Mouse (Mus musculus): Measurements from ENCODE around the gene Nars2. TPM values are rescaled to one million over a fixed set of nuclear protein-coding genes. Genes with fewer than 3 reads are reported as not detected.

The Nars2 gene
- polyA plus RNA-seq, 2 experiments: 8.5 to 21.0 TPM

GRCm38 (mm10) chr7:96985798-96986197 is 34.5 kb downstream of the Nars2 start:
- DNase-seq (ENCODE audit: low spot score) (peak; percentile 19), ATAC-seq (ENCODE audit: low FRiP score, low read depth) (peak; percentile 44; the same call in 1 of the 2 replicates)
- no peak overlapping the region; the same call in 1 of the 2 replicates for H3K27ac ChIP-seq (replicated peaks; ENCODE audit: low read depth, low read length)
- H3K27me3 ChIP-seq (ENCODE audit: control insufficient read depth, insufficient read depth, low read length): no peaks in the 10 kb centered on the region
- TF ChIP-seq POLR2A (IDR thresholded peaks at IDR 0.05; ENCODE audit: borderline replicate concordance, extremely low read depth, insufficient read depth, insufficient read length): no peak
- WGBS: 38% methylated on average over 8 of the region's 8 CpGs
- H3K4me1 ChIP-seq (ENCODE audit: control insufficient read depth, insufficient read depth, low read length): peaks cover 8% of the 10 kb centered on the region; the same call in 1 of the 2 replicates
- H3K36me3 ChIP-seq (ENCODE audit: control insufficient read depth, insufficient read depth, low read length): no peaks in the 10 kb centered on the region
- no peak overlapping the region for H3K4me2 ChIP-seq (replicated peaks; ENCODE audit: low read depth, low read length, severe bottlenecking)
- no peak overlapping the region for H3K4me3 ChIP-seq (replicated peaks; ENCODE audit: low read length)
- H3K9ac ChIP-seq (ENCODE audit: low read depth, low read length, severe bottlenecking): no peak overlapping the region
- no peaks in the 10 kb centered on the region for H3K9me3 ChIP-seq (ENCODE audit: control insufficient read depth, low read length)

- no peaks in the 10 kb centered on the region for H3K9me3 ChIP-seq (ENCODE audit: control insufficient read depth, low read length)
- H3K4me2 ChIP-seq (replicated peaks; ENCODE audit: low read depth, low read length, severe bottlenecking): no peak overlapping the region
- H3K4me1 ChIP-seq (ENCODE audit: control insufficient read depth, insufficient read depth, low read length): peaks cover 8% of the 10 kb centered on the region; the same call in 1 of the 2 replicates
- H3K27me3 ChIP-seq (ENCODE audit: control insufficient read depth, insufficient read depth, low read length): no peaks in the 10 kb centered on the region
- H3K36me3 ChIP-seq (ENCODE audit: control insufficient read depth, insufficient read depth, low read length): no peaks in the 10 kb centered on the region
- WGBS: 44% methylated on average over 9 of the region's 9 CpGs
- H3K9ac ChIP-seq (ENCODE audit: low read depth, low read length, severe bottlenecking): no peak overlapping the region
- TF ChIP-seq POLR2A (IDR thresholded peaks at IDR 0.05; ENCODE audit: borderline replicate concordance, extremely low read depth, insufficient read depth, insufficient read length): no peak
- DNase-seq (ENCODE audit: low spot score) (no peak), ATAC-seq (ENCODE audit: low FRiP score, low read depth) (no peak)
- H3K27ac ChIP-seq (replicated peaks; ENCODE audit: low read depth, low read length): no peak overlapping the region
- H3K4me3 ChIP-seq (replicated peaks; ENCODE audit: low read length): no peak overlapping the region
These were observed 35.6 kb downstream of the Nars2 start for GRCm38 (mm10) chr7:96986795-96987445.

DNA sequence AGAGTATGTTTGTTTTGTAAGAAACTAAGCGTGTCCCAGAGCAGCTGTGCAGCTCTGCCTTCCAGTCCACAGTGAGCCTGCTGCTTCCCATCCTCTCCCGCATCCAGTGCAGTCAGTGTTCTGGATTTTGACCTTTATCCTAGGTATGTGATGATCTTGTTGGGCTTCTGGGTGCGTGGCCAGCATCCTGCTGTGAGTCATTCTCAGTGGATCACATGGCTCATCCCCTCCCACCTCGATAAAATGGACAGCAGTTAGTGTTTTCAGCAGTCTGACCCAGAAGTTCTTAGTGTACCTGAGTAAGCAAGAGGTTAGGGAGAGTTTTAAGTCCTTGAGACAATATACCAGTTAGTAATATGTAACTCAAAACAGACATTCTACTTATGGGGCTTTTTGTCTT is 36.4 kb downstream of the Nars2 start:
- no peaks in the 10 kb centered on the region for H3K36me3 ChIP-seq (ENCODE audit: control insufficient read depth, insufficient read depth, low read length)
- WGBS: 77% methylated on average over 4 of the region's 4 CpGs
- no peaks in the 10 kb centered on the region for H3K9me3 ChIP-seq (ENCODE audit: control insufficient read depth, low read length)
- DNase-seq (ENCODE audit: low spot score) (no peak), ATAC-seq (ENCODE audit: low FRiP score, low read depth) (no peak)
- H3K27me3 ChIP-seq (ENCODE audit: control insufficient read depth, insufficient read depth, low read length): no peaks in the 10 kb centered on the region
- H3K27ac ChIP-seq (replicated peaks; ENCODE audit: low read depth, low read length): no peak overlapping the region
- H3K4me2 ChIP-seq (replicated peaks; ENCODE audit: low read depth, low read length, severe bottlenecking): no peak overlapping the region
- no peak for TF ChIP-seq POLR2A (IDR thresholded peaks at IDR 0.05; ENCODE audit: borderline replicate concordance, extremely low read depth, insufficient read depth, insufficient read length)
- no peak overlapping the region for H3K4me3 ChIP-seq (replicated peaks; ENCODE audit: low read length)
- H3K4me1 ChIP-seq (ENCODE audit: control insufficient read depth, insufficient read depth, low read length): peaks cover 8% of the 10 kb centered on the region; the same call in 1 of the 2 replicates
- H3K9ac ChIP-seq (ENCODE audit: low read depth, low read length, severe bottlenecking): no peak overlapping the region

DNA sequence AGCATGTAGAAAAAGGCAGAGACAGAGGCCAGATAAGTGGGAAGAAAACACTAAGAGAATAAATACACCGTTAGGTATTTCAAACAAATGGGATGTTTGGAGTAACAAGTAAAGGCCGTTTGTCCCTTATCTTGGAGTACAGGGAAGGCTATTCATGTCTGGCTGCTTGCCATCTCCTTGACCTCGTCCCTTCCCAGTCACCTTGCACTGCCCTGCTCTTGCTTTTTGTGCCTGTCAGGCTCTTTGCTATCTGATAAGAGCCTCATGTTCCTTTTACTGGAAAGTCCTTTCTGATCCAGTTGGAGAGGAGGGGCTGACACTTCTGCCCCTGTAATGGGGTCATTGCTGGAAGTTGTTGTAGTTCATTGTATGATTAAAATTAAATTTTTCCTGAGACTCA is 61.7 kb downstream of the Nars2 start:
- H3K9me3 ChIP-seq (ENCODE audit: control insufficient read depth, low read length): no peaks in the 10 kb centered on the region
- no peak for ATAC-seq (ENCODE audit: low FRiP score, low read depth)
- H3K27me3 ChIP-seq (ENCODE audit: control insufficient read depth, insufficient read depth, low read length): no peaks in the 10 kb centered on the region
- no peak overlapping the region for H3K4me2 ChIP-seq (replicated peaks; ENCODE audit: low read depth, low read length, severe bottlenecking)
- no peak overlapping the region for H3K4me3 ChIP-seq (replicated peaks; ENCODE audit: low read length)
- no peak overlapping the region for H3K27ac ChIP-seq (replicated peaks; ENCODE audit: low read depth, low read length)
- TF ChIP-seq POLR2A (IDR thresholded peaks at IDR 0.05; ENCODE audit: borderline replicate concordance, extremely low read depth, insufficient read depth, insufficient read length): no peak
- no peak overlapping the region for H3K9ac ChIP-seq (ENCODE audit: low read depth, low read length, severe bottlenecking)
- H3K36me3 ChIP-seq (ENCODE audit: control insufficient read depth, insufficient read depth, low read length): no peaks in the 10 kb centered on the region
- DNase-seq (ENCODE audit: low spot score): no peak
- WGBS: 71% methylated on average over 3 of the region's 3 CpGs
- H3K4me1 ChIP-seq (ENCODE audit: control insufficient read depth, insufficient read depth, low read length): no peaks in the 10 kb centered on the region

GRCm38 (mm10) chr7:97018005-97018404 is 66.7 kb downstream of the Nars2 start:
- Histone ChIP-seq H3K9me3 (ENCODE audit: control insufficient read depth, low read length) (no peaks in the 10 kb centered on the region), H3K4me1 (ENCODE audit: control insufficient read depth, insufficient read depth, low read length) (no peaks in the 10 kb centered on the region), H3K4me3 (replicated peaks; ENCODE audit: low read length) (no peak overlapping the region), H3K36me3 (ENCODE audit: control insufficient read depth, insufficient read depth, low read length) (no peaks in the 10 kb centered on the region), H3K4me2 (replicated peaks; ENCODE audit: low read depth, low read length, severe bottlenecking) (no peak overlapping the region), H3K9ac (ENCODE audit: low read depth, low read length, severe bottlenecking) (no peak overlapping the region), H3K27ac (replicated peaks; ENCODE audit: low read depth, low read length) (no peak overlapping the region), H3K27me3 (ENCODE audit: control insufficient read depth, insufficient read depth, low read length) (no peaks in the 10 kb centered on the region)
- WGBS: 79% methylated on average over 4 of the region's 4 CpGs
- no peak for TF ChIP-seq POLR2A (IDR thresholded peaks at IDR 0.05; ENCODE audit: borderline replicate concordance, extremely low read depth, insufficient read depth, insufficient read length)
- no peak for DNase-seq (ENCODE audit: low spot score)
- no peak for ATAC-seq (ENCODE audit: low FRiP score, low read depth)

Data from limb, embryonic 14.5 days (tissue).